Mouse (Mus musculus) CH12.LX (cell line): Measurements from ENCODE around the gene Sds. TPM values are rescaled to one million over a fixed set of nuclear protein-coding genes. Genes with fewer than 3 reads are reported as not detected.

Experiments
- DNase-seq: peaks from one replicate; pipeline ENCODE4 v3.0.0-alpha.2; 2013; ENCODE audit errors: extremely low read depth
- H3K27ac ChIP-seq: 2 replicates; pipeline ENCODE4 v1.5.1; 2012; ENCODE audit warnings: low read depth, mild to moderate bottlenecking, control low read depth, moderate library complexity; ENCODE audit not compliant: insufficient read depth
- H3K27me3 ChIP-seq: replicated peaks from 2 replicates; pipeline ENCODE3; 2012; ENCODE audit warnings: inconsistent platforms
- H3K36me3 ChIP-seq, 2 experiments: replicated peaks in 1 of 2; 2 replicates each; pipeline versions ENCODE3 to v1.6.1; 2012; ENCODE audit warnings: inconsistent platforms in 1 of 2, low read length in 1 of 2, mild to moderate bottlenecking in 1 of 2, mixed read lengths in 1 of 2, moderate library complexity in 1 of 2; ENCODE audit not compliant: control insufficient read depth in 1 of 2, insufficient read depth in 1 of 2
- H3K4me1 ChIP-seq, 2 experiments: 2 replicates each; pipeline ENCODE4 v1.6.1; 2012; ENCODE audit warnings: inconsistent platforms in 1 of 2, moderate library complexity in 1 of 2; ENCODE audit not compliant: insufficient read depth in 2 of 2, control insufficient read depth in 1 of 2
- H3K4me2 ChIP-seq: 2 replicates; pipeline ENCODE4 v1.6.1; 2012; ENCODE audit warnings: low read depth, mild to moderate bottlenecking, control low read depth; ENCODE audit not compliant: poor library complexity, insufficient read depth, severe bottlenecking
- H3K4me3 ChIP-seq, 3 experiments: fragments of 150-350 bp in 1 of 3; sonication (generic) in 1 of 3; replicated peaks in 1 of 3; 2 replicates each; pipeline versions ENCODE3 to v1.5.1; 2011 to 2012; ENCODE audit warnings: low read depth in 2 of 3, low read length in 2 of 3, mild to moderate bottlenecking in 2 of 3, moderate library complexity in 2 of 3, control low read depth in 1 of 3, improper control_type of control experiment in 1 of 3, inconsistent platforms in 1 of 3, mixed read lengths in 1 of 3; ENCODE audit not compliant: poor library complexity in 1 of 3
- H3K79me2 ChIP-seq: replicated peaks from 2 replicates; pipeline ENCODE4 v1.6.1; 2012; ENCODE audit warnings: mild to moderate bottlenecking, moderate library complexity; ENCODE audit not compliant: control insufficient read depth, poor library complexity, insufficient read depth, severe bottlenecking; ENCODE audit errors: extremely low read depth
- H3K9ac ChIP-seq: 2 replicates; pipeline ENCODE4 v1.6.1; 2012; ENCODE audit warnings: low read depth, mild to moderate bottlenecking, control low read depth, moderate library complexity; ENCODE audit not compliant: insufficient read depth
- H3K9me3 ChIP-seq: replicated peaks from 2 replicates; pipeline ENCODE3; 2012; ENCODE audit warnings: low read length, inconsistent platforms, mixed read lengths
- BHLHE40 ChIP-seq: IDR thresholded peaks from 2 replicates; pipeline ENCODE4 v1.6.1; 2011; ENCODE audit warnings: mild to moderate bottlenecking, low read depth, low read length, improper control_type of control experiment
- CHD1 ChIP-seq: IDR thresholded peaks from 2 replicates; pipeline ENCODE4 v1.6.1; 2012; ENCODE audit warnings: low read depth, low read length, improper control_type of control experiment, inconsistent platforms
- CTCF ChIP-seq, 2 experiments: IDR thresholded peaks in 1 of 2; conservative IDR thresholded peaks in 1 of 2; 2 replicates each; pipeline ENCODE4 v1.5.1; 2011 to 2012; ENCODE audit warnings: low read depth in 2 of 2, low read length in 2 of 2, improper control_type of control experiment in 1 of 2, inconsistent platforms in 1 of 2, mild to moderate bottlenecking in 1 of 2, moderate library complexity in 1 of 2
- ELF1 ChIP-seq: IDR thresholded peaks from 2 replicates; pipeline ENCODE4 v1.6.1; 2014; ENCODE audit warnings: low read depth, mild to moderate bottlenecking, inconsistent platforms, low read length, improper control_type of control experiment
- EP300 ChIP-seq: IDR thresholded peaks from 2 replicates; pipeline ENCODE4 v1.6.1; 2011; ENCODE audit warnings: low read length, improper control_type of control experiment
- ETS1 ChIP-seq: conservative IDR thresholded peaks from 2 replicates; pipeline ENCODE4 v1.6.1; 2012; ENCODE audit warnings: low read depth, mild to moderate bottlenecking, inconsistent platforms, low read length, improper control_type of control experiment, moderate library complexity
- IRF4 ChIP-seq: IDR thresholded peaks from 2 replicates; pipeline ENCODE4 v1.6.1; 2014; ENCODE audit warnings: low read depth, mild to moderate bottlenecking, inconsistent platforms, low read length, improper control_type of control experiment
- JUN ChIP-seq: IDR thresholded peaks from 2 replicates; pipeline ENCODE4 v1.6.1; 2011; ENCODE audit warnings: low read depth, mild to moderate bottlenecking, low read length, improper control_type of control experiment, moderate library complexity; ENCODE audit not compliant: insufficient read depth
- JUND ChIP-seq: conservative IDR thresholded peaks from 2 replicates; pipeline ENCODE4 v1.6.1; 2011; ENCODE audit warnings: low read depth, low read length, improper control_type of control experiment
- MAX ChIP-seq: IDR thresholded peaks from 2 replicates; pipeline ENCODE4 v1.6.1; 2011; ENCODE audit warnings: low read length, improper control_type of control experiment
- MAZ ChIP-seq: IDR thresholded peaks from 2 replicates; pipeline ENCODE4 v1.6.1; 2012; ENCODE audit warnings: low read depth, mild to moderate bottlenecking, inconsistent platforms, low read length, improper control_type of control experiment, moderate library complexity
- MXI1 ChIP-seq: IDR thresholded peaks from 2 replicates; pipeline ENCODE4 v1.6.1; 2011; ENCODE audit warnings: mild to moderate bottlenecking, low read depth, low read length, improper control_type of control experiment
- NELFE ChIP-seq: IDR thresholded peaks from 2 replicates; pipeline ENCODE4 v1.6.1; 2011; ENCODE audit warnings: low read depth, low read length, improper control_type of control experiment
- NRF1 ChIP-seq: IDR thresholded peaks from 2 replicates; pipeline ENCODE4 v1.6.1; 2014; ENCODE audit warnings: low read depth, mild to moderate bottlenecking, inconsistent platforms, low read length, improper control_type of control experiment, moderate library complexity
- POLR2A ChIP-seq: IDR thresholded peaks from 2 replicates; pipeline ENCODE4 v1.6.1; 2011; ENCODE audit warnings: low read depth, mild to moderate bottlenecking, improper control_type of control experiment, low read length
- RAD21 ChIP-seq: IDR thresholded peaks from 2 replicates; pipeline ENCODE4 v1.6.1; 2011; ENCODE audit warnings: low read depth, mild to moderate bottlenecking, low read length, improper control_type of control experiment, moderate library complexity
- SIN3A ChIP-seq: IDR thresholded peaks from 2 replicates; pipeline ENCODE4 v1.6.1; 2012; ENCODE audit warnings: low read length, improper control_type of control experiment, inconsistent platforms
- TCF12 ChIP-seq: IDR thresholded peaks from 2 replicates; pipeline ENCODE4 v1.6.1; 2014; ENCODE audit warnings: low read depth, mild to moderate bottlenecking, inconsistent platforms, low read length, improper control_type of control experiment
- UBTF ChIP-seq: IDR thresholded peaks from 2 replicates; pipeline ENCODE4 v1.6.1; 2012; ENCODE audit warnings: low read depth, mild to moderate bottlenecking, inconsistent platforms, low read length, improper control_type of control experiment, moderate library complexity
- USF1 ChIP-seq: IDR thresholded peaks from 2 replicates; pipeline ENCODE4 v1.6.1; 2014; ENCODE audit warnings: low read depth, mild to moderate bottlenecking, inconsistent platforms, low read length, improper control_type of control experiment
- USF2 ChIP-seq: conservative IDR thresholded peaks from 2 replicates; pipeline ENCODE4 v1.6.1; 2011; ENCODE audit warnings: low read depth, low read length, improper control_type of control experiment
- ZC3H11A ChIP-seq: IDR thresholded peaks from 2 replicates; pipeline ENCODE4 v1.6.1; 2012; ENCODE audit warnings: low read depth, mild to moderate bottlenecking, inconsistent platforms, low read length, improper control_type of control experiment
- dilution Hi-C: fragments of 300-500 bp; cut with MboI; formaldehyde crosslinking; loops from 2 replicates; pipeline ENCODE4 v1.14.3; 2020; ENCODE audit warnings: low sequenced_read_pairs; ENCODE audit not compliant: extremely low pct_unique_long_range_greater_than_20kb, extremely low pct_ligation_motif_present
- in situ Hi-C: fragments of 300-500 bp; cut with MboI; formaldehyde crosslinking; loops from 3 replicates; pipeline ENCODE4 v1.14.3; 2019; ENCODE audit warnings: low sequenced_read_pairs, low pct_ligation_motif_present, low pct_unique_long_range_greater_than_20kb, mixed read lengths
- polyA plus RNA-seq: library from polyadenylated mRNA; unstranded; fragments of >175 nt; gene quantifications from 2 replicates; pipeline ENCODE4 v1.2.1, GENCODE M21; 2012; ENCODE audit warnings: low read depth; ENCODE audit not compliant: insufficient read length
- total RNA-seq, 2 experiments: library from RNA; depleted of rRNA; stranded (reverse); fragments of 300-350 nt in 1 of 2; fragments of >200 nt in 1 of 2; gene quantifications; 2 replicates each; pipeline ENCODE4 v1.2.3; 2012 to 2014

Gene Sds
- total and polyA plus RNA-seq, 3 experiments: 0.76 TPM; not detected in 2

DNA sequence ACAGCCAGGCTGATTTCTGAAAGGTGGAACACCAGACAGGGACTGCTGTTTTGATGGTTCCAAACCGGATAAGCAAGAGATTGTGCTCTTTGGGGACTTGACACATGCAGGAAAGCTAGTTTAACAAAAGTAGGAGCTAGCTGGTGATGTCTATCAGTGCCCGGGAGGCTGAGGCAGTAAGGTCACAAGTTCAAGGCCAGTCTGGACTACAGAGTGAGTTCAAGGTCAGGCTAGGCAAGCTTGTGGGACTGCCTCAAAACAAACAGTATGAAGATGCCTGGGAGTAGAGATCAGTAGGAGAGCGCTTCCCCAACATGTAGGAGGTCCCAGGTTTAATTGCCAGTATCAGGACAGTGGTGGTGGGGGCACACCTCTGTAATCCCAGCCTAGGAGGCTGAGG, 20.7 kb downstream of the Sds start:
- TF ChIP-seq MXI1 (no peak), JUN (no peak), ETS1 (no peak), JUND (no peak), CTCF (conservative IDR thresholded peaks at IDR 0.05 in 1 of 2, IDR thresholded peaks at IDR 0.05 in 1 of 2; ENCODE audit: low read depth in 2 of 2, low read length in 2 of 2) (no peak), IRF4 (no peak), POLR2A (no peak), RAD21 (no peak), NELFE (no peak)
- peaks cover 32 to 87% of the 10 kb centered on the region in 2 experiments for H3K4me1 ChIP-seq
- H3K79me2 ChIP-seq: peaks cover 7% of the 10 kb centered on the region
- H3K9ac ChIP-seq: no peak overlapping the region
- no peak overlapping the region for H3K27ac ChIP-seq
- dilution Hi-C loops (no loop called here), in situ Hi-C loops (no loop called here)
- H3K9me3 ChIP-seq: peaks cover 3% of the 10 kb centered on the region
- no peak for DNase-seq
- H3K36me3 ChIP-seq: peaks cover 44 to 73% of the 10 kb centered on the region in 2 experiments
- no peak overlapping the region for H3K4me2 ChIP-seq
- no peaks in the 10 kb centered on the region for H3K27me3 ChIP-seq
- no peak overlapping the region for H3K4me3 ChIP-seq

DNA sequence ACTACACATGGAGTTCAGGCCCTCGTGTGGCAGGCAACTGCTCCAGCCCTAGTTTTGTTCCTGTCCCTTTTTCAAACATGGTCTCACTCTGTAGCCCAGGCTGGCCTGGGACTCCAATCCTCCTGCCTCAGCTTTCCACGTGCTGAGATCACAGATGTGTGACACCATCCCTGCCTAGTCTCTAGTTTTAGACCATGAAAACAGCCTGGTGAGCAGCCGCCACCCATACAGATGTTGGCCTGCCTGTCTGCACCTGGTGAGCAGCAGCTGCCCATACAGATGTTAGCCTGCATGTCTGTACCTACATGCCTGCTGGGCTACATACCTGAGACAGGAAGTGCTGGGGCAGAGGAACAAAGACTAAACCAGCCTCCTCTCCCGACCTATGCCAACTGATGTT, 22.9 kb downstream of the Sds start:
- in situ Hi-C loops (no loop called here), dilution Hi-C loops (no loop called here)
- Histone ChIP-seq H3K36me3 (peaks cover 26 to 52% of the 10 kb centered on the region in 2 experiments), H3K4me3 (no peak overlapping the region), H3K9me3 (no peaks in the 10 kb centered on the region), H3K9ac (no peak overlapping the region), H3K27me3 (peaks cover under 1% of the 10 kb centered on the region), H3K4me2 (no peak overlapping the region), H3K4me1 (peaks cover 23 to 67% of the 10 kb centered on the region in 2 experiments), H3K27ac (no peak overlapping the region), H3K79me2 (peaks cover 12% of the 10 kb centered on the region)
- no peak for DNase-seq
- no peak for TF ChIP-seq MAZ
- no peak for TF ChIP-seq NRF1
- TF ChIP-seq ELF1: 0 out of 2 replicates have a peak, but pooled peaks have one; percentile 6
- TF ChIP-seq EP300: no peak
- no peak for TF ChIP-seq SIN3A
- TF ChIP-seq USF1: no peak
- TF ChIP-seq MAX: no peak
- no peak for TF ChIP-seq ZC3H11A
- no peak for TF ChIP-seq CHD1
- TF ChIP-seq UBTF: no peak
- no peak for TF ChIP-seq NELFE
- peak; percentile 56; the same call in 1 of the 2 replicates for TF ChIP-seq BHLHE40
- no peak for TF ChIP-seq USF2
- TF ChIP-seq JUND: no peak
- peak; percentile 79; the same call in 1 of the 2 replicates for TF ChIP-seq TCF12
